Mouse (Mus musculus): ENCODE data around the gene Gm38119. TPM values are rescaled to one million over a fixed set of nuclear protein-coding genes. Genes with fewer than 3 reads are reported as not detected.
A peak's percentile ranks its signal among the peaks of the same experiment; 100 is the strongest.

Gm38119 gene
- not detected for total RNA-seq (2021)
- long read RNA-seq, experiment 1 = 0 reads
- long read RNA-seq, experiment 2 = 0 reads

DNA sequence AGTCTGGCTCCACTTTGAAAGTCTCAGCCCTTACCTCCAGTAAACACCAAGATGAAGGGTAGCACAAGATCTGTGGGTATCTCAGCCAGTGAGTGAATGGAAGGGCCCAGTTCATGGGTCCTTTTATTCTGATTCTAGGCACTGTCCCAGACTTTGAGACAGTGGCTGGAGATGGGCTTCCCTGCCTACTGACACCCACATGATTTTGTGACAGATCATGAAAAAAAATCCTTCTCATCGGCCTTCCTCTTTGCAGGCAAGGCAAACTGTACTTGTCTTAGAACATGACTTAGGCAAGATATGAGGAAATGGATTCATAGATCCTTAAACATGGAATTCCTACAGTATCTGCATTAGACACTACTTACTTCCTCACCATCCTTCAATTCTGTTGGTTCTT is at the start of gene Gm38119:
Gm38119 (minus strand) TSS at position 101 of the 400 bp plus-strand sequence.
- DNase-seq (ENCODE audit: low spot score in 2 of 2) = no peak

DNA sequence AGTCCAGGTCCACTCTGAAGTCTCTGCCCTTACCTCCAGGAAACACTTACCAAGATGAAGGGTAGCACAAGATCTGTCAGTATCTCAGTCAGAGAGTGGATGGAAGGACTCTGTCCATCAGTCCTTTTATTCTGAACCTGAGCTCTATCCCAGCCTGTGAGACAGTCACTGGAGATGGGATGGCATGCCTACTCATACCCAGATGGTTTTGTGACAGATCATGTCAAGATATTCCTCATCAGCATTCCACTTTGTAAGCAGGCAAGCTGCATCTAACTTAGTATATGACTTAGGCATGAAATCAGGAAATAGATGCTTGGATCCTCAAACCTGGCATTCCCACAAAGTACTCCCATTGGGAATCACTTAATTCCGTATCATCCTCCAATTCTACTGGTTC is 39.9 kb upstream of the Gm38119 start, which contains the start of gene Lce1i:
Lce1i (minus strand) TSS at position 101 of the 400 bp plus-strand sequence.
- no peak for DNase-seq (ENCODE audit: low spot score in 2 of 2)

DNA sequence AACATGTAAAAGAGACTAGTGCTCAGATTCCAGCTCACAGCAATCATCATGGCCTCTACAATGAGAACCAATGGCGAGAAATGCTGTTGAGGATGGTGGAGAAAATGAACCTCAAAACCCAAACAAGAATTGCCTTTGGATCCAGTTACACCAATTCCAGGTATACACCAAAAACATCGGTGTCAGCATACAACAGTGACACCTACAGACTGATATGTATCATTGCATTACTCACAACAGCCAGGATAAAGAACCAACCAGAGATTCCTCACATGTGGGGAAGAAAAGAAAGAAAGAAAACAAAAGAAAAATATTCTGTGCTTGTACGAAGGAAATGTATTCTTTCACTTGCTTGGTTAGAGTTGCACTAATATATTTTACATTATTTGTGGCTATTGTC is 32.7 kb upstream of the Gm38119 start:
- no peak for DNase-seq (ENCODE audit: low spot score in 2 of 2)

DNA sequence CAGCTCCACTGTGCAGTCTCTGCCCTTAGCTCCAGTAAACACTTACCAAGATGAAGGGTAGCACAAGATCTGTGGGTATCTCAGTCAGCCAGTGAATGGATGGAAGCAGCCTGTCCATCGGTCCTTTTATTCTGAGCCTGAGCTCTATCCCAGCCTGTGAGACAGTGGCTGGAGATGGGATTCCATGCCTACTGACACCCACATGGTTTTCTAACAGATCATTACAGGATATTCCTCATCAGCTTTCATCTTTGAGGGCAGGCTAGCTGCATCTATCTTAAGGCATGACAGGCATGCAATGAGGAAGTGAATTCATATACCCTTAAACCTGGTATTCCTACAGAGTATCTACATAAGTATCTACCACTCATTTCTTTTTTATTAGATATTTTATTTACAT is 26.1 kb upstream of the Gm38119 start, which contains the start of gene Lce1h:
Lce1h (minus strand) TSS at position 101 of the 400 bp plus-strand sequence.
- DNase-seq (ENCODE audit: low spot score in 2 of 2) = no peak

DNA sequence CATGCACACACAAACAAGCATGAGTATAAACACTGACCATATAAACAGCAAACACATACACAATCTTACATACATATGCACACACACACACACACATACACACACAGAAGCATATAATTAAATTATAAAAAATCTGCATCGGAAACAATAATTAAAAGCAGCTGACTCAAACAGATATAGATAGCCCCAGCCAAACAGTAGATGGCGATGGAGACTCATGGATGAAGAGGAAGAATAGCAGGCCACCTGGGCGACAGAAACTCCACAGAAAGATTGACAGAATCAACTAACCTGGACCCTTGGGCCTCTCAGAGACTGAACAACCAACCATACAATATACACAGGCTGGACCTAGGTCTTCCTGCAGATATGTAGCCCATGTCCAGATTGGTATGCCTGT is 14.3 kb upstream of the Gm38119 start:
- DNase-seq (ENCODE audit: low spot score in 2 of 2) = no peak

DNA sequence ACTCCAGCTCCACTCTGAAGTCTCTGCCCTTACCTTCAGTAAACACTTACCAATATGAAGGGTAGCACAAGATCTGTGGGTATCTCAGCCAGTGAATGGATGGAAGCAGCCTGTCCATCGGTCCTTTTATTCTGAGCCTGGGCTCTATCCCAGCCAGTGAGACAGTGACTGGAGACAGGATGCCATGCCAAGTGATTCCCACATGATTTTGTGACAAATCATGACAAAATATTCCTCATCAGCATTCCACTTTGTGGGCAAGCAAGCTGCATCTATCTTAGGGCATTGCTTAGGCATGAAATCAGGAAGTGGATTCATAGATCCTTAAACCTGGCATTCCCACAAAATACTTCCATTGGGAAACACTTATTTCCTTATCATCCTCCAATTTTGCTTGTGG is 13.3 kb upstream of the Gm38119 start, which contains the start of gene Lce1g:
Lce1g (minus strand) TSS at position 101 of the 400 bp plus-strand sequence.
- DNase-seq (ENCODE audit: low spot score in 2 of 2) = no peak

DNA sequence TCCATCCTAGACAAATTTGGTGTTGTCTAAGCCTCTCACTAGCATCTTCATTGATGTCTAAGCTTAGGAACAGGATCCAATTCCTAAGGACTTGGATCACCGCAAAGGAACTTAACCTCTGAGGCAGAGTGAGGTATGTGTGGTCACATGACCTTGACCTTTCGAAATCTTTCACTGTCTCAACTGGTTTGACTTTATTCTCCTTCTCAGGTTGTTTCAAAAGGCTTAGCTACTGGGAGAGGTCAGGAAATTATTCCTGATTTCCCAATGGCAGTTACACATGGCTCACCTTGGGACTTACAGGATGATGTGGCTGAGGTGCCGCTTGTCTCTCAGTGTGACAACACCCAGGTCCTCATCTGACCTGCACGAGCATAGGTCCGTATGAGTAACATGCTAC is 16.3 kb downstream of the Gm38119 start:
- no peak for DNase-seq (ENCODE audit: low spot score in 2 of 2)

DNA sequence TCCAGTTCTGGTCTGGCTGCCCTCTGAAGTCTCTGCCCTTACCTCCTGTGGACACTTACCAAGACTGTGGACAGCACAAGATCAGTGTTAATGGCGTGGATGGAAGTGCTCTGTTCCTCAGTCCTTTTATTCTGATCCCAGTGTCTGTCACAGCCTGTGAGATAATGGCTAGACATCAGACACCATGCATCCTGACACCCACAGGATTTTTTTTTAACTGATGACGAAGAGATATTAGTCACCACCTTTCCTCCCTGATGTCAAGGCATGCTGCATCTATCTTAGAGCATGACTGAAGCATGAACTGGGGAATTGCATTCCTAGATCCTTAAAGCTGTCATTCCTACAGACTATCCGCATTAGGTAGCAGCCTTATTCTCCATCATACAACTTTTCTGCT is 18.6 kb downstream of the Gm38119 start, which contains the start of gene Lce1f:
Lce1f (minus strand) TSS at position 101 of the 400 bp plus-strand sequence.
- no peak for DNase-seq (ENCODE audit: low spot score in 2 of 2)

DNA sequence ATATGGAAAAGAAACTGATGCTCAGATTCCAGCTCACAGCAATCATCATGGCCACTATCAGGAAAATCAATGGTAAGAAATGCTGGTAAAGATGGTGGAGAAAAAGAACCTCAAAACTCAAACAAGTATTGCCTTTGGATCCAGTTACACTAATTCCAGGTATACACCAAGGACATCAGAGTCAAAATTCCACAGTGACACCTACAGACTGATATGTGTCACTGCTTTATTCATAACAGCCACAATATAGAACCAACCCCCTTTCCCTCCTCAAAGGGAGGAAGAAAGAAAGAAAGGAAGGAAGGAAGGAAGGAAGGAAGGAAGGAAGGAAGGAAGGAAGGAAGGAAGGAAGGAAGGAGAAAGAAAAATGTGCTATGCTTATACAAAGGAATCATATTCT is 23.8 kb downstream of the Gm38119 start:
- no peak for DNase-seq (ENCODE audit: low spot score in 2 of 2)

DNA sequence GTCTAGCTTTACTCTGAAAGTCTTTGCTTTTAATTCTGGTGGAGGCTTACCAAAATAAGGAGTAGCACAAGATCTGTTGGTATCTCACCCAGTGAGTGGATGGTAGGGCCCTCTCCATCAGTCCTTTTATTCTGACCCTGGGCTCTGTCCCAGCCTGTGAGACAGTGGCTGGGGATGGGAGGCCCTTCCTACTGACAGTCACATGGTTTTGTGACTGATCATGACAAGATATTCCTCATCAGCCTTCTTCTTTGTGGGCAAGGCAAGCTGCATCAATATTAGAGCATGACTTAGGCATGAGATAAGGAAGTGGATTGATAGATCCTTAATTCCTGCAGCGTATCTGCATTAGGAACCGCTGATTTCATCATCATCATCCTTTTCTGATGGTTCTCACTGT is 29.9 kb downstream of the Gm38119 start, which contains the start of gene Lce1e:
Lce1e (minus strand) TSS at position 101 of the 400 bp plus-strand sequence.
- no peak for DNase-seq (ENCODE audit: low spot score in 2 of 2)

DNA sequence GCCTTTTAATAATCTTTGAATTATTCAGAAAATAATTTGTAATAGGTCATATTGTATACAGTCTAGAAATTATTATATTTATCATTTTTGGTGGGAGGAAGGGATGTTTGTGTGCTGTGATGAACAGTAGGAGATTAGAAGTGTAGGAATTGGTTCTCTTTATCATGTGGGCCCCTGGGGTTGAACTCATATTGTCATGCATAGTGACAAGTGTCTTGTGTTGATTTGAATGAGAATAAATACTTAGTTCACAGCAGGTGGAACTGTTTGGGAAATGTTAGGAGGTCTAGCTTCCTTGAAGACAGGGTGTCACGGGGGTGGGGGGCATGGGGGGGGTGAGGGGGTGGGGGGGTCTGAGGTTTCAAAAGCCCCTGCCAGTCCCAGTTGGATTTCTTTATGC is 44.3 kb downstream of the Gm38119 start:
- DNase-seq (ENCODE audit: low spot score in 2 of 2) = no peak

DNA sequence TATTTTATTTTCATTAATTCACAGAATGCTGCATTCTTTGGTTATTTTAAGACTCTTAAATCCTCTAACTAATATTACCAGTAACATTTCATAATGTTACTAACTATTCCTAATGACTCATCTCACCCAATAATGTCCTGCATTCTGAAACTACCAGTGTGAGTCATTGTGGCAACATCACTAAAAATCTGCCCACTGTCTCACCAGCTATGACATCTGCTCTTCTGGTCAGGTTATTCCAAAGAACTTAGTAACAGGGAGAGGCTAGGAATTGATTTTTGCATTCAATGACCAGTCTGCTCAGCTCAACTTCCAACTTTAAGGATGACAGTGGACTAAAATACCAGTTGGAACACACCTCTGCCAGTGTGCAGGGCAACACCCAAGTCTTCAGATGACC is 47.2 kb downstream of the Gm38119 start:
- no peak for DNase-seq (ENCODE audit: low spot score in 2 of 2)

DNA sequence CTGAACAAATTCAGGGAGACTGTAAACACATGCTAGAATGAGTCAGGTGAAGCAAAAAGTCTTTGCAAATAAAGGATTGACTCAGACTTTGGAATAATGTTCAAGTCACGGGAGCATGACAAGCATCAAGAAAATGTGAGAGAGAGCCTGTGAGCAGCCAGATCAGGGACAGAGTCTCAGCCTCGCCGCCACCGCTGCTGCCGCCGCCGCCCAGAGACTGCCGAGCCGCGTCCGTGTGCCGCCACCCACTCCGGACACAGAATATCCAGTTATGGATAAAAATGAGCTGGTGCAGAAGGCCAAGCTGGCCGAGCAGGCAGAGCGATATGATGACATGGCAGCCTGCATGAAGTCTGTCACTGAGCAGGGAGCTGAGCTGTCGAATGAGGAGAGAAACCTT is 49.7 kb downstream of the Gm38119 start:
- peak in 1 of 2 experiments; percentile 13 for DNase-seq (ENCODE audit: low spot score in 2 of 2)

Other genes starting within 250 kb of the Gm38119 start
- gene Sprr4, start 238.6 kb downstream of the Gm38119 start, total RNA-seq (2021) = not detected
- gene 2310046K23Rik, start 204.6 kb downstream of the Gm38119 start, total RNA-seq (2021) = not detected
- gene Ivl, start 165.4 kb downstream of the Gm38119 start, total RNA-seq (2021) = not detected
- not detected for gene Smcp, start 150.1 kb downstream of the Gm38119 start, total RNA-seq (2021)
- gene 2210017I01Rik, start 131.6 kb downstream of the Gm38119 start, total RNA-seq (2021) = not detected
- gene Lce6a, start 117.4 kb downstream of the Gm38119 start, total RNA-seq (2021) = not detected
- gene Lce1a1, start 90.8 kb downstream of the Gm38119 start, total RNA-seq (2021) = not detected
- gene Lce1b, start 82.2 kb downstream of the Gm38119 start, total RNA-seq (2021) = not detected
- gene Lce1a2, start 68.8 kb downstream of the Gm38119 start, total RNA-seq (2021) = not detected
- gene Lce1c, start 59.8 kb downstream of the Gm38119 start, total RNA-seq (2021) = under 1 TPM in 1 of 2 experiments, not detected in 1; 0.39 TPM
- not detected for gene Lce1d, start 51.9 kb downstream of the Gm38119 start, total RNA-seq (2021)
- not detected for gene Lce1e, start 30.0 kb downstream of the Gm38119 start, total RNA-seq (2021)
- not detected for gene Lce1f, start 18.7 kb downstream of the Gm38119 start, total RNA-seq (2021)
- not detected for gene Lce1g, start 13.2 kb upstream of the Gm38119 start, total RNA-seq (2021)
- gene Lce1h, start 26.0 kb upstream of the Gm38119 start, total RNA-seq (2021) = not detected
- gene Lce1i, start 39.8 kb upstream of the Gm38119 start, total RNA-seq (2021) = not detected
- gene Lce1j, start 51.4 kb upstream of the Gm38119 start, total RNA-seq (2021) = not detected
- gene Lce1k, start 68.8 kb upstream of the Gm38119 start, total RNA-seq (2021) = not detected
- gene Kprp, start 88.2 kb upstream of the Gm38119 start, total RNA-seq (2021) = under 1 TPM in 1 of 2 experiments, not detected in 1; 0.13 TPM
- not detected for gene Lce1l, start 112.2 kb upstream of the Gm38119 start, total RNA-seq (2021)
- gene 2310050C09Rik, start 131.1 kb upstream of the Gm38119 start, total RNA-seq (2021) = not detected
- not detected for gene Lce3a, start 187.1 kb upstream of the Gm38119 start, total RNA-seq (2021)
- gene Lce3b, start 193.9 kb upstream of the Gm38119 start, total RNA-seq (2021) = not detected
- not detected for gene Lce3c, start 205.4 kb upstream of the Gm38119 start, total RNA-seq (2021)
- gene Lce3d, start 218.3 kb upstream of the Gm38119 start, total RNA-seq (2021) = not detected
- not detected for gene Lce3e, start 228.0 kb upstream of the Gm38119 start, total RNA-seq (2021)

Measured in gastrocnemius, postnatal 4 days (tissue).